Mouse (Mus musculus) stomach, postnatal 0 days (tissue): Measurements from ENCODE around the gene Adra1b. TPM values are rescaled to one million over a fixed set of nuclear protein-coding genes. Genes with fewer than 3 reads are reported as not detected.
A peak's percentile ranks its signal among the peaks of the same experiment; 100 is the strongest.

ENCODE experiments used
- ATAC-seq: fragments of 200-750 bp; cut with Nextera tagmentation; 2 replicates; pipeline ENCODE4 v1.8.0; 2017; ENCODE audit not compliant: low FRiP score, low TSS enrichment
- DNase-seq: peaks from one replicate; pipeline ENCODE4 v3.0.0-alpha.2; 2016; ENCODE audit warnings: low spot score
- H3K27ac ChIP-seq: fragments of 300-500 bp; sonication (generic); replicated peaks from 2 replicates; pipeline ENCODE4 v1.5.1; 2014; ENCODE audit warnings: mild to moderate bottlenecking, control low read depth
- H3K27me3 ChIP-seq: fragments of 300-500 bp; sonication (generic); 2 replicates; pipeline ENCODE4 v1.6.1; 2014; ENCODE audit warnings: low read length; ENCODE audit not compliant: control insufficient read depth, insufficient read depth
- H3K36me3 ChIP-seq: fragments of 300-500 bp; sonication (generic); 2 replicates; pipeline ENCODE4 v1.6.1; 2014; ENCODE audit warnings: low read length, mixed read lengths; ENCODE audit not compliant: control insufficient read depth, insufficient read depth
- H3K4me1 ChIP-seq: fragments of 300-500 bp; sonication (generic); replicated peaks from 2 replicates; pipeline ENCODE4 v1.6.1; 2014; ENCODE audit warnings: antibody characterized with exemption; ENCODE audit not compliant: control insufficient read depth, insufficient read depth
- H3K4me2 ChIP-seq: fragments of 300-500 bp; sonication (generic); replicated peaks from 2 replicates; pipeline ENCODE4 v1.6.1; 2014; ENCODE audit warnings: low read depth, mild to moderate bottlenecking, control low read depth, moderate library complexity
- H3K4me3 ChIP-seq: fragments of 300-500 bp; sonication (generic); 2 replicates; pipeline ENCODE4 v1.5.1; 2014; ENCODE audit warnings: low read depth, low read length, control low read depth
- H3K9ac ChIP-seq: fragments of 300-500 bp; sonication (generic); 2 replicates; pipeline ENCODE4 v1.6.1; 2014; ENCODE audit warnings: mild to moderate bottlenecking, low read length, control low read depth, mixed read lengths
- H3K9me3 ChIP-seq: fragments of 300-500 bp; sonication (generic); 2 replicates; pipeline ENCODE4 v1.6.1; 2016; ENCODE audit warnings: low read length; ENCODE audit not compliant: control insufficient read depth
- CTCF ChIP-seq: IDR thresholded peaks from 2 replicates; pipeline ENCODE4 v1.5.1; 2016; ENCODE audit warnings: antibody characterized with exemption, low read depth, mild to moderate bottlenecking, moderate library complexity
- EP300 ChIP-seq: optimal IDR thresholded peaks from 2 replicates; pipeline ENCODE3; 2016; ENCODE audit warnings: antibody characterized with exemption
- WGBS: fragments of 180-500 bp; shearing (Covaris S2); extraction: QIAGEN DNeasy Blood & Tissue Kit; methylation state at CpG from one replicate; pipeline ENCODE4 v1.1.7; 2014; 5-methylcytosine and 5-hydroxymethylcytosine counted together
- polyA plus RNA-seq: library from polyadenylated mRNA; unstranded; fragments of >200 nt; fragmentation: Nextera tagmentation; extraction: Ambion mirVana; gene quantifications from 2 replicates; pipeline ENCODE4 v1.2.1, GENCODE M21; 2015

Gene Adra1b
- polyA plus RNA-seq, 1 experiment from 2014 or later = 0.10 TPM

DNA sequence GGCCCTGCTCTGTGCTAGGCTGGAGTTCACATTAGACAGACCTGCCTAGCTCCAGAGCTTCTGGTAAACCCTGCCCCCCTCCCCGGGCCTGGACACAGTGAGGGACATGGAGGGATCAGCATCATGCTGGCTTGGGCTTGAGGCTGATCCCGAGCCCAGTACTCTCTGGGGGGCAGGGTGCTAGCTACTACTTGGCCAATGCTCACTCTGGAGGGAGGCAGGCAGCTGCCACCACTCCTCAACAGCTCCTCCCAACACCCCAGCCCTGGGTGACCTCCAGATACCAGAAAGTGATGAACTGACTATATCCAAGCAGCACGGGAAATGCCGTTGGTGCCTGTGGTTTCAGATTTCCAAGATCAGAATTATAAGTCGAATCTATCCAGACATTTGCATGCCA, 127.3 kb downstream of the Adra1b start:
- Histone ChIP-seq H3K4me3 (no peak overlapping the region), H3K4me2 (no peak overlapping the region), H3K27me3 (no peaks in the 10 kb centered on the region), H3K27ac (no peak overlapping the region), H3K9me3 (no peaks in the 10 kb centered on the region), H3K36me3 (no peaks in the 10 kb centered on the region), H3K4me1 (no peaks in the 10 kb centered on the region), H3K9ac (no peak overlapping the region; the same call in 1 of the 2 replicates)
- TF ChIP-seq EP300 = no peak
- TF ChIP-seq CTCF = no peak
- ATAC-seq = no peak
- no peak for DNase-seq
- WGBS = 22% methylated on average over 5 of the region's 5 CpGs

DNA sequence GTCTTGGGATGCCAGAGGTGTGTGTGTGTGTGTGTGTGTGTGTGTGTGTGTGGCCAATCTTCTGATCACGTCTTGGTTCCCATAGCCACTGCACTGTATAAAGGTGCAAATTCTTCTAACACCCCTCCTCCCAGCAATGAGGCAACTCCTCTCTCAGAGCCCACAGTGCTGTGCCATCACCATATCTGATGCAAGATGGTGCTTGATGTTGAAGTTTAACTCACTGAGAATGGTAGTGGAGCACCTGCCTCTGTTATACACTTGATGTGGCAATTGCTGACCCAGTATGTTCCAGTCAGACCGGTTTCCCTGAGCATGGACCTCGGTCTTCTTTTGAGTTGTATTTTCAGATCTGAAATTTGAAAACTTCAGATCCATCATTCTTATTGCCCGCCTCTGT, 130.9 kb downstream of the Adra1b start:
- DNase-seq (no peak), ATAC-seq (no peak)
- H3K4me3 ChIP-seq = no peak overlapping the region
- TF ChIP-seq CTCF (no peak), EP300 (no peak)
- H3K9me3 ChIP-seq = no peaks in the 10 kb centered on the region
- no peak overlapping the region for H3K27ac ChIP-seq
- H3K4me1 ChIP-seq = no peaks in the 10 kb centered on the region
- H3K9ac ChIP-seq = no peak overlapping the region
- H3K36me3 ChIP-seq = no peaks in the 10 kb centered on the region
- no peak overlapping the region for H3K4me2 ChIP-seq
- no peaks in the 10 kb centered on the region for H3K27me3 ChIP-seq
- WGBS = 74% methylated on average over 4 of the region's 4 CpGs

GRCm38 (mm10) chr11:43767749-43768148, 133.3 kb downstream of the Adra1b start:
- no peak overlapping the region for H3K27ac ChIP-seq
- TF ChIP-seq CTCF = no peak
- no peak for TF ChIP-seq EP300
- no peaks in the 10 kb centered on the region for H3K9me3 ChIP-seq
- no peaks in the 10 kb centered on the region for H3K4me1 ChIP-seq
- no peak for ATAC-seq
- no peaks in the 10 kb centered on the region for H3K36me3 ChIP-seq
- WGBS = 66% methylated on average over 11 of the region's 11 CpGs
- H3K9ac ChIP-seq = no peak overlapping the region
- H3K4me3 ChIP-seq = no peak overlapping the region
- H3K4me2 ChIP-seq = no peak overlapping the region
- DNase-seq = no peak
- no peaks in the 10 kb centered on the region for H3K27me3 ChIP-seq

GRCm38 (mm10) chr11:43766922-43767648, 133.9 kb downstream of the Adra1b start:
- DNase-seq = peak; percentile 89
- no peak overlapping the region for H3K9ac ChIP-seq

DNA sequence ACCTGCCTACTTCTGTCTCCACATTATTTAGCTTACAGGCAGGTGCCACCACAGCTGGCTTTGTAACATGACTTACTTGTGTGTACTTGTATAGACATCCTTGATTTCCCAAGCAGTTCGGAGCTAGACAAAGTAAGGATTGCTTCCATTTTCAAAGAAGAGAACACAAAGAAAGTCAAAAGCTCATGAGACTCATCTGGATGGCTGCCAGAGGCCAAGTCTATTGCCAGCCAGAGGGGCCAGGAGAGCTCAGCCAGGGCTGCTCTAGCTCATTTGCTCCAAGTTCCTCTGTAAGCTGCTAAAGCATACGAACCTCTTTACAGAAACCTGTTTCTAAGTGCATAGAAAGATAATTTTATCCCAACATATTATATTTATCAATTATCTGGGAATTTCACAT, 142.6 kb downstream of the Adra1b start:
- DNase-seq (no peak), ATAC-seq (no peak)
- no peak overlapping the region for H3K4me3 ChIP-seq
- H3K9me3 ChIP-seq = no peaks in the 10 kb centered on the region
- no peak overlapping the region for H3K27ac ChIP-seq
- H3K9ac ChIP-seq = no peak overlapping the region
- no peak overlapping the region for H3K4me2 ChIP-seq
- H3K36me3 ChIP-seq = no peaks in the 10 kb centered on the region
- no peaks in the 10 kb centered on the region for H3K4me1 ChIP-seq
- no peaks in the 10 kb centered on the region for H3K27me3 ChIP-seq
- TF ChIP-seq EP300 (no peak), CTCF (no peak)
- 51% methylated on average over 2 of the region's 2 CpGs for WGBS

More at GRCm38 (mm10) chr11:43766922-43767648, 133.9 kb downstream of the Adra1b start:
- H3K27ac ChIP-seq = no peak overlapping the region
- H3K4me2 ChIP-seq = peak overlapping the region; percentile 73
- 6% methylated on average over 37 of the region's 37 CpGs for WGBS
- TF ChIP-seq CTCF (peak; percentile 97), EP300 (no peak)
- H3K36me3 ChIP-seq = no peaks in the 10 kb centered on the region
- peak overlapping the region; percentile 46 for H3K4me3 ChIP-seq
- ATAC-seq = peak; percentile 82
- H3K4me1 ChIP-seq = no peaks in the 10 kb centered on the region
- no peaks in the 10 kb centered on the region for H3K27me3 ChIP-seq
- no peaks in the 10 kb centered on the region for H3K9me3 ChIP-seq

GRCm38 (mm10) chr11:43755411-43755810, 145.6 kb downstream of the Adra1b start:
- H3K27me3 ChIP-seq = no peaks in the 10 kb centered on the region
- H3K4me1 ChIP-seq = no peaks in the 10 kb centered on the region
- ATAC-seq = no peak
- no peaks in the 10 kb centered on the region for H3K9me3 ChIP-seq
- H3K27ac ChIP-seq = no peak overlapping the region
- no peak overlapping the region for H3K4me2 ChIP-seq
- no peak for DNase-seq
- H3K9ac ChIP-seq = no peak overlapping the region
- H3K36me3 ChIP-seq = no peaks in the 10 kb centered on the region
- TF ChIP-seq EP300 (no peak), CTCF (no peak)
- 74% methylated on average over 5 of the region's 5 CpGs for WGBS
- no peak overlapping the region for H3K4me3 ChIP-seq
